Mouse (Mus musculus) B cell, adult 2 months (primary cell): ENCODE results near the gene Gpam.

Source experiments
- DNase-seq, 2 experiments: peaks; one replicate each; pipeline ENCODE4 v3.0.0; 2022

Gene Gpam

DNA sequence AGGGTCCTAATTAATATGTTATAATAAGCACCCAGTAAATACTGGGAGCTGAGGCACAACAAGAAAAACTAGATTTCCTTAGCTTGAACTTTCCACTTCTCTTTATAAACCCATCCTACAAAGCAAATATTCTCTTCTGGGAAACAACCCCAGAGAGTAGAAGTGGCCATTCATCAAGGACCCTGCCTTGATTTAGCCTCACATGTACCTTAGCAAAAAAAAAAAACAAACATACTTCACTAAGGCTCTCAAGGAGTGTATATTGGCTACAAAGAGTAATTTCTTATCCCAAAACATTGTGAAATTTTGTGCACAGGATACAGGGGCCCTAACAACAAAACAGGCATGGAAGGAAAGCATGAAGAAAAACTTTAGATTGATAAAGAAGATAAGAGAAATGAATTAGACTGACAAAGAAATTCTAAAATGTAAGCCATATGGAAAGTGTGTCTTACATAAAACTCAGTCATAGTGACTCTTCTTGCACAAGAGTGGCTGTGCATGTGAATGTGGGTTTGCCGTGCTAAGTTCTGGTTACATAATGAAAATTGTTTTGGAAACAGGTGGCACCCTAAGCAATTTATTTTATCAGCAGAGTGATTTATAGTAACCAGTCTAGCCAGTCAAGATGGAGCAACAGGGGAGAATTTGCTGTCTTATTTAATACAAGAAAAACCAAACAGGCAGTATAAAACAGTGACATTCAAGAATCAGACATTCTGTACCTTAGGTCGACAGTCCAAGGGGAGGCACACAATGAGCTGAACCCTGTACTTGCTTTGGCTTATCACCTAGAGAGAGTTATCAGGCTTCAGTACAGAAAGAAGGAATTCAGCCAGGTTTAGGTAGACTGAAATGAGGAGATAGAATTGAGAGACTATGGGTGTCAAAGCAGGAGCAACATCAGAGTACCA is 26.6 kb downstream of the Gpam start:
- no peak for DNase-seq

DNA sequence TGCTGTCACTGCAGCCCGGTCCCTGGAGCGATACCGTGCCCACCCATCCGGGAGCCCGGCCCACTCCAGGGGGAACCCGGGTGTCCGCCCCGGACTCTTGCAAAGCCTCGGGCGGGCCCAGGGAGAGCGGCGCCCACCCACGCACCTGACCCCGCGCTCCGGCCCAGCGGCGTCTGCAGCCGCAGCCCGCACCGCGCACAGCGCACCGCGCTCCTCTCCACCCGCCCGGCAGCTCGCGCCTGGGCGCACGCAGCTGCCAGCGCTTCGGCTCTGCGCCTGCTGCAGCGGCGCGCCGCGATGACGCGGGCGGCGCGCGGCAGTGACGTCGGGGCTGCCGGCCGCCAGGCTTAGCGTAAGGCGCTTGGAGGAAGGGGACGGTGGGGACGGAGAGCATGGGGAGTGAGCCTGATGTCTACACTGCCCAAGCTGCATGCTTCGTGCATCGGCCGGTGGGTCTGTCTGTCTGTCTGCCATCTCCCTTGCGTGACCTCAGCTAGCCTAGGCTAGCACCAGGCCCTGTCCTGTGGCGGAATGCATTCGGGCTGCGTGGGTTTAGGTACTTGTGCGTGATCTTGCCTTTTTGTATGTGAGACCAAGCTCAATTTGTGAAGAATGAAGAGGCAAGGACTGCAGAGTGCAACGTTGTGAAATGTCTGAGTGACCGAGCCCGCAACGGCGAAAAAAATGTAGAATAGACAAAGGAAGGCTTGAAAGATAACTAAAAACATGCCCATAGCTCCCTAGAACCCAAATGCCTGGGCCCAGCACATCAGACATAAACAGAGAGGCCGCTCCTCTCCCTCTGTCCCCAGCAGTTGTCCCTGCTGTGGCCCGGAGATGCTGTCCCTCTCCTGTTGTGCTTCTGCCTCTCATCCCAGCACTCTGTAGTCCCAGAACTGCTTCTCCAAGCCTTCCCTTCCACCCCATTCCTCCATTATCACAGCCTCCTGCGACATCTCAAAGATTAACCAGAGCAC is 27.6 kb downstream of the Gpam start:
- DNase-seq: peak; percentile 85 to 88

DNA sequence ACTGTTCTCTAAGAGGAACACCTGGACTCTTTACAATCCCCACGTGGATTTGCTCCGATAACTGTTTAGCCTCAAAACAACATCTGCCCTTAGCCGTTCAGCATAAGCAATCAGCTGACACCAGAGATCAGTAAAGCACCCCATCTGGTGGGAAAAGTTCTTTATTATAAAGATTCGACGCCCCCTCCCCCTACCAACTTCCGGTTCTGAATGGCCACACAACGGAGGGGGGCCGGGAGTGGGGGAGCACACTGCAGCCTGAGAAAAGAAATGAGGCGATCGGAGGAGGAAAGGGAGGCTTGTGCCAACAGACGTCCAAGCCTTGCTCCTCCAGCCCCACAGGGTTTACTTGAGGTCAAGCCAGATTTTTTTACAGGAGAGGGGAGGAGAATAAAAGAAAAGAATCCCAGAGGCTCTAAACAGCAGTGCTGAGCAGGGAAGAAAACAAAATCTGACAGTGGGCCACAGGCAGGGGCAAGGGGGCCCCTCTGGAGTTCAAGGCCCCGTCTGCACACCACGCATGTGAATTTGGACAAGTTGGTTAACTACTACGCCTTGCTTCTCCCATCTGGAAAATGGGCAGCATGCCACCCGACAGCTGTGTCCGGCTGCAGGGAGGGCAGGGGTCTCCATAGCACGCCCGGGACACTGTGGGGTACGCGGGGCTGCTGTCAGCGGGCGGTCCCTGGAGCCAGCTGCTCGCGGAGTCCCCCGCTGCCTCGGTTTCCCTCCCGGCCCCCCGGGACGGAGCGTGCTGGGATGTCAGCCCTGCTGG is 28.4 kb downstream of the Gpam start:
- peak; percentile 57 to 64 for DNase-seq

DNA sequence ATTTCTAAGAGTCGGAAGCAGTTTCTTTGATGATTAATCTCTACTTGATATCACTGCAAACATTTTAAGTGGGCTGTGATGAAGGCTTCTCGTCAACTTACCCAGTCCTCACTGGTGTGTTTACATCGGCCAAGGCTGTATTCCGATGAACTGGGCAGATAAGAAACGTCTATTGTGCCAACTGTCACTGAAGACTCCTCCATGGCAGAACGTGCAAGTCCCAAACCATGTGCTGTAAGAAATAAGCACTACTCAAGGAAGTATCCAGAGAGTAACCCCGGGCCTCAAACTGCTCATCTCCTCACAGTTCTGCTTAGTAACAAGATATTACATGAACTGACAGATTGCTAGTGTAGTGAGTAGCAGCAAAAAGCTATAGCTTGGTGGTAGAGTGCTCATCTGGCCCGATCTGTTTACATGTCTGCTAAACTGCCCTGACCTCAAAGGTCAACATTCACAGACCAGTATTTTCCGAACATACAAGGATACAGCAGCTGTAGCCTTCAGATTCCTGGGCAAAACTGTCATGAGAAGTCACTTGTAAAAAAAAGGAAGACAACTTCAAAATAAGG is 29.6 kb downstream of the Gpam start:
- no peak for DNase-seq

DNA sequence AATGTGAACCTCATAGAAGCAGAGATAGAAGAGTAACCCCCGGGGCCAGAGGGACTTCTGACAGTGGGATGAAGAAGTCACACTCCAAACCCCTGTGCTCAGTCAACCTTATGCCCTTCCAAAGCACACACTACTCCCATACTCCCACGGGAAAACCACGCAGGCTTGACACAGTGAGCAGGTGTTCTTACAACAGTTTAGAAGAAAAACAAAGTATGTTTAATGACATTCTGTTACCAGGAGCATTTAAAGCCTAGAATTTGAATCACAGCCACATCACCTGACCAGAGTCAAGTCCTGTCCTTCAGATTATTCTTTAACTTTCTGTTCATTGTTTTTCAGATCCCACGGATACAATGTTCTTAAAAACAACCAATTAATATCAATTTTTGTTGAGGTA is 30.4 kb downstream of the Gpam start:
- no peak for DNase-seq

DNA sequence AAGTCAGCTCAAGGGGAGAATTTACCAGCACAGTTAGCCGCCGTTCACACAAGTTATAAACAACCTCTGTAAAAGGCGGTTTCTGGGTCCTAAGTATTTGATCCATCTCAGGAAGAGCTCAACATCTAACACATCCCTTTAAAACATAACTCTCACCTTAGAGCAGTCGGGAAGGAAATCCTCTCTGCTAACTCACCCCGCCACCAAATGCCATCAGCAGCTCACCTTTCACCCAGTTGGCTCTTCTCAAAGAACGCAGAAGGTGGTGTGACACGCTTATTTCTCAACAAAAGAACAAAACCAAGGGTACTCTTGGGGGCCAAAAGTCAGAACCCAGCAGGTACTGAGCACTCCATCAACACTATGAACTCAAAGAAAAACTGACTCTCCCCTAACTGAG is 31.5 kb downstream of the Gpam start:
- DNase-seq: no peak

DNA sequence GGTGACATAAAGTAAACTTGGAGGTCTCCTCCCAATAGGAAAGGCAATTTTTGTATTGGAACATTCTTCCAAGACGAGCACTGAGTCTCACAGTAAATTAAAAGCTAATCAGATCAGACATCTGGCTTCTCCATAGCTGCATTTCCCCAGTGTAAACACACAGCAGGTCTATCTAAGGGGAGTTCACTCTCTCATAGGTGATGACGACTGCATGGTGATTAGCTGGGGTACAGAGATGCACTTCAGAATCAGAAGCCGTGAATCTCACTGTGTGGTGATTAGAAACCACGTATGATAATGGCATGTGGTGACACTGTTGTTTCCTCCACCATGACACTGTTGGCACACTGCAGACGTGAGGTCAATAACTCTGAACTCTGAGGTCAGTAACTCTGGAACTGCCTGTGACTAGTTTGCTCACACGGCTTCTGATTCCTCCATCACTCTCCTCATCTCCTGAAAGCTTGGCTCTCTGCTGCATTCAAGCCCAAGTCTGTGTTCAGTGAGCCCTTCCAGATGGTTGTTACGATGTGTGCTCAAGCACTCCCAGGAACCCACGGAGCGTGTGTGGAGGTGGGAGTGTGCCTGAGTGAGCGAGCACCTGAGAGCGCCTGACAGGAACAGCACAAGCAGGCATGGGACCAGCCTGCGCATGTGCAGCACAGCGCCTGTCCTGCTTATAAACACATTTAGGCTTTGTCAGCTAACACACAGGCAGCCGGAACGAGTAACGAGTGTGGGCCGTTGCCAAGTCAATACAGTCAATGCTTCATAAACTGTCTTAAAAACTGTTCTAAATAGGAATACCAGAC is 35.2 kb downstream of the Gpam start:
- no peak for DNase-seq

DNA sequence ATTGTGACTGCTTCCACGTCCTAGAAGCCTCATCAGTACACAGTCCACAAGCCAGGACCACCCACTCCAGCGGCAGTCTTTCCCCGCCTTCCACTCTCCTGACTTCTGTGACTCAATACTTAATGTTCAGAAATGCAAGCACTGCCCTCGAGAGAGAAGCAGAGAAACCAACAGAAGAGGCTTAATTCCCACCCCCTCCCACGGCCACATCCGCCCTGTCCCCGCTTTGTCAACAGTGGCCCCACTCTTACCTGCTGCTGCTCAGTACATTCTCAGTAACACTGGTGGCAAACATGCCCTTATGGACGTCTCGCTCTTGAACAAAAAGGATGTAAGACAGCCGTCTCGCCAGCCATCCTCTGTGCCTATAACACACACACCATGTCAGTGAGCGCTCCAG is 36.2 kb downstream of the Gpam start:
- no peak for DNase-seq

DNA sequence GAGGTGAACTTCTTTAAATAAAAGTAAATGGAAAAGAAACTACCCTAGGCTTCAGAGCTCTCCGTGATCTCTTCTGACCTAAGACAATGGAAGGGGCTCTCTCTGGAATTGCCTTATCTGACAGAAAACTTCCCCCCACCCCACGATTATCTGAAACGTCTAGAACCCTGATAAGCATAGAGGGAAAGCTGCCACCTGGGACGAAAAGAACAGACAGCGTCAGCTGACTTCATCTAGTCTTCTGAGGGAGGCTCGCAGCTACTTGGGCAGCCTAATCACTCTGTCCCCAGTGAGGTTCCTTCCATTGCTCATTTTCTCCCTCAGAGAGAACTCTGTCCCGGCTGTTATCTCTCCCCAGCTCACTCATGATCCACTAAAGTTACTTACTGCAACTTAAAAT is 36.9 kb downstream of the Gpam start:
- DNase-seq: no peak

DNA sequence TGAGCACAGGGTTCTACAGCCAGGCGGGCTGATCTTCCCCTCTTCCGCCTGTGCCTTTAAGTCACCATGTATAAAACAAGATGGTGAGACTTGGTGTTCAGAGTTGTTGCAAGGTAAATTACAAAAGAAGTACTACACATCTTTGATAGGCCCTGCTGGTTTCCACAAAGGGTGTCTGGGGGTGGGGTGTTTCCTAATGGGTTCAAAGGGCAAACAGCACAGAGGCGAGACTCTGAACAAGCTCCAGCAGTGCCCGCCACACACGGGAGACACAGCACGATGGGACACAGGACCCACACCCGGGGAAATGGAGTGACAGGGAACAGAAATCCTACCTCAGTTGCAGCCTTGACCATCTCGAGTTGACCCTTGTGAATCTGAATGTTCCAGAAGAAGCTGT is 39.3 kb downstream of the Gpam start:
- no peak for DNase-seq

DNA sequence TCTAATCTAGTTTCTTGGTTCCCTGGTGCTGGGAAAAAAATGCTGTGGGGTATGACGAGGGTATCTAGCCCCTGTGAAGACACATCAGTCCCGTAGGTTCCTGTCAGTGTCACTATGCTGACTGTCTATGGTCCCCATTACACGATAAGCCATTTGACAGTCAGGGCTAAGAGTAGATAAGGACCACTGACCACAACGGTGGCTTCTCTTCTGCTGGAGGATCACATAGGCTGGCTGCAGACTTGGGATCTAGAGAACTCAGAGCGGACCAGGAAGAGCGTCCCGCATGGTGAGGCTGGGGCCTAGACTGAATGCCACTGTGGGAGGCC is 41.2 kb downstream of the Gpam start:
- DNase-seq: no peak

DNA sequence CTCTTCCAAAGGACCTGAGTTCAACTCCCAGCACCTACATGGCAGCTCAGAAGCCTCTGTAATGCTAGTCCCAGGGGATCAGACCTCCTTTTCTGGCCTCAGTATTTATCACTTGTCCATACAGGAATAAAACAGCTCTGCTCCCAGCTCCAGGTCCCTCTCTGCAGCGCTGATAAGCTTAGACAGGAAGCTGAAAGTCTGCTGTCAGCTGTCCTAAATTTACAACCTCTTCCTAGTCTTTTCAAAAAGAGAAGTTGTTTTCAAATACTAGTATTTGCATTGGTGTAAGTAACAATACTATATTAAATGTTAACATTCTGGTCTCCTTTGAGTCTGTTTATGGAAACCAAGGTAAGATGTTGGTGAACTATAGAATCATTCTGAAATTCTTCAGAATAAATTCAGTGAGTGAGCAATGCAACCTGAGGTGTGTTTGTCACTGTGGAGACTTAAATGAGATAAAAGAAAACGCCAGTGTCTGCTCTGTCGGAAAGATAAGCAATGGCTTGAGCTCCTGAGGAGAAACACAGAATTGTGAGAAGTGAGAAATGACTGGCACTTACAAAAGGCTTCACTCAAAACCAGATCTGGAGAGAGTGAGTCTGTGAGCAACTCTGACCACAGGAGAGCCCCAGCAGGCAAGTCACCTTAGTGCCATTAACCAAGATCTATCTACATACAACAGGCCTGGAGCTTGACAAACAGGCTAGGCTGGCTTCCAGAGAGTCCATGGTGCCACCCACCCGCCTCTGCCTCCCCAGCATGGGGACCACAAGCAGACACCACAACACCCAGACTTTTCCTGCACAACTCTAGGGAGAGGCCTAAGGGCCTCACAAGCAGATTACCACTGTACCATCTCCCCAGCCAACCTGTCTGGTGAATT is 41.8 kb downstream of the Gpam start:
- DNase-seq: no peak

DNA sequence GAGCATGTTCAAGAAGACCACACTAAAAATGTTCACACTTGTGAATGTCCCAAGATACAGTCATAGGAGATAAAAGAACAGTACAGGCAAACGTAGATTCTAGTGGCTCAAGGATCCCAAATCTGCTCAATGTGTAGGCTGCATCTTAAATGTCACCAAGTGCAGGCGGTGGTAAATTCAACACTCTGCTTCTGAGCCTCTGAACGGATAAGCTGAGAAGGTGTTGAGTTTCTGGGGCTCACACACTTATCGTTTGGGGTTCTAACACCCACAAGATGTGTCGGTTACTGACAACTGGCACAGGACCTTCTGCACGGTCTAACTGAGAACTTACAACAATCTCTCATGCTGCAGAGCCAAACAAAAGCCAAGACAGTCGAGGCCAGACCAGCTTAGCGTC is 50.2 kb downstream of the Gpam start:
- DNase-seq: no peak

DNA sequence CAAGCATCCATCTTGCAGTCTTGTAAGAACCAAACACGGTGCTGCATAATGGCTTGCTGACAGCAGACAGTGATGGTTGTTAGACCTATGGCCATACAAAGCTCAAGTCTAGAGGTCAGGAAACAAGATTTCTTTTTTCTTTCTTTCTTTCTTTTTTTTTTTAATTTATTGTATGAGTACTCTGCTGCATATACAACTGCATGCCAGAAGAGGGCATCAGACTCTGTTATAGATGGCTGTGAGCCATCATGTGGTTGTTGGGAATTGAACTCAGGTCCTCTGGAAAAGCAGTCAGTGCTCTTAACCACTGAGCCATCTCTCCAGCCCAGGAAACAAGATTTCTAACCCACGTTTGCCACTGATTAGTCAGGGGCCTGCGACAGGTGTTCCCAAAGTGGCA is 54.0 kb downstream of the Gpam start:
- no peak for DNase-seq

DNA sequence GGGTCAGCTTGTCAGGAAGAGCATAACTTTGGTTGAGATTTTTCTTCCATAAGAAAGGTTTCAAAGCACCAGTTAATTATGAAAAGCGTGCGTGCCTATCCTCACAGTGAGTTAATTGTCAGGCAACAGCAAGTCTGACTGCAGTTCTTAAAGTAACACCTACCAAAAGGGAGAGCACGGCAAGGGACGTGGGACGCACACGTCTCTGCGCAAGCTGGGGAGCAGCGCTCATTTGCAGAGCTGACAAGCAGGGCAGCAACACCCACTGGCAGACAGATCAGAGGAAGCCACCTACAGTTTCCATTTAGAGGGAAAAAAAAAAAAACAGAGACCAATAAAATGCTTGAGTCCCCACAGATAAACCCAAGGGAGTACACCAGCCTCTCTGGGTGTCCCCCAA is 58.0 kb downstream of the Gpam start:
- no peak for DNase-seq

DNA sequence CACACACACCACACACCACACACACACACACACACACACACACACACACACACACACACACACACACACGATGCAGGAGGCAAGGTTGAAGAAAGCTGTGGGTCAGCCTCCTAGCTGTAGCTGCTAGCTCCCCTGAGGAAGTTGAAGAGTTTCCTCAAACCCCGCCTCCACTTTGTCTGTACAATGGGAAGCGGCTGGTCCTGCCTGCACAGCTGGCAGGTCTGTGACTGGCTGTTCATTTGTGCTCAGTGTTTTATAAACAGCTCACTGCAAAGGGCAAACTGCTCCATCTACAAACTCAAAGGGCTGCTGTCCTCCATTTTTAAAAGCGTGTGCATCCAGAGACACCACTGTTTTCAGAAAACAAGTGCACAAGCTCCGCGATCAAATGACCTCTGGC is 63.8 kb downstream of the Gpam start:
- no peak for DNase-seq

DNA sequence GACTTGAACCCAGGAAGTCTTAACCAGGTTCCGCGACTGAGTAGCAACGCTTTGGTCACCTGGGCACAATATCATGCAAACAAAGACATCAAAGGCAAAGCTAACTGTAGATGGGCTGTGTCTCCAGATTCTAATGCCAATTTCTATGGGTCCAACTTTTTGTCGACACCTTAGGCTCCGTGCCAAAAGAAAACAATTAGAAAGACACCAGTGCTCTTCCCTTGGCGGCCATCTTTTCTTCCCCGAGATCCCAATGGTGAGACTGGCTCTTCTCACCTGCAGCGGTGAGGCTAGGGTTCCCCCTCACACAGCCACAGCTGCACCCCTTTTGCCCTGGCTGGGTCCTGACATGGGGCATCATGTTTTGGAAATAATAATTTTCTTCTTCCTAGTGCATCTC is 64.5 kb downstream of the Gpam start:
- no peak for DNase-seq

DNA sequence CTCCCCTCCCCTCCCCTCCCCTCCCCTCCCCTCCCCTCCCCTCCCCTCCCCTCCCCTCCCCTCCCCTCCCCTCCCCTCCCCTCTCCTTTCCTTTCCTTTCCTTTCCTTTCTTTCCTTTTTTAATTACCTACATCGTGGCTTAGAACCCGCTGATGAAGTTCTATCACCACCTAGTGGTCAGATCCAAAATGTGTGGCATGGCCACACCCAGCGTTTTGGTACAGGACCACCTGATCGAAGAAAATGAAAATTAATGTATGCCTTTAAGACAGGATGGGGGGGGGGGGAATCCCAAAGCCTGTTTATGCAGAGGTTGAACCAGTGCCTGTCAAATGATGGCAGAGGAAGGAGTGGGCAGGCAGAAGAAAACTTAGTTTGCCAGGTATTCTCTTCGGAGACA is 65.1 kb downstream of the Gpam start:
- DNase-seq: peak; percentile 51 to 56

DNA sequence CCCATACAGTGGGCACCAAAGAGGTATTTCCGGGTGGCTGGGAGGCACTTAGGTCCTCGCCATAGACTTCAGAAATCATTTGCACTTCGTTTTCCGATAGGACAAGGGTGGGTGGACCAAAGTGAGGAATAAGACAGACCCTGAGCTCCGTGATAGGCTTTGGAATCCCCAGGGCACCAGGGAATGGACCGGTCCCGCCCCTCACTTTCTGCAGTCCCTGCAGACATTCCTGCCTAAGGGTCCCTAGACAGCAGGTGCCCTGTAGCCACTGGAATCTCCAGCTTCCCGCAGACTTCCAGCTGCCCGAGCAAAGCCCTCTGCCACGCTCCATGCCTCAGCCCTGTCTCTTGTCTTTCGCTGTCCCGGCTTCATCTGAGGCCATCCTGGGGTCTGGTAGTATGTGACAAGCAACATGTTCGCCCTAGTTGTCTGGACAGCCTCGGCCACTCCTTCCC is 65.6 kb downstream of the Gpam start:
- peak; percentile 2 to 11 for DNase-seq

DNA sequence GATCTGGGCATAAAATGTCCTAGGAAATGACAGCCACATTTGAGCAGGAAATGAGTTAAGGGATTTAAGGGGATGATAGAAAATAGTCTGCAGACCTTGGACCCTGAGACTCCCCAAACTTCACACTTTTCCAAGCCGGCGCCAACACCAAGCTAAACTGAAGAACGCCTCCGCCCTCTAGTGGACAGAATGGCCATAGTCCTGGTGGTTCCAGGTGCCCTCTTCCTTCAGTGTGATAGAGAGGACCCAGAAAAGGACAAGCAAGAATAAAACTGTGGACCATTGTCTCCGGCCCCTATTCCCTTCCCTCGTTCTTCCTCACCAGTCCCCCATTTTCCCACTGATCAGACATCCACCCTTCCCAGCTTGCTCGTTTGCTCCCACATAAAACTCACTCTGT is 66.1 kb downstream of the Gpam start:
- peak; percentile 62 to 67 for DNase-seq

DNA sequence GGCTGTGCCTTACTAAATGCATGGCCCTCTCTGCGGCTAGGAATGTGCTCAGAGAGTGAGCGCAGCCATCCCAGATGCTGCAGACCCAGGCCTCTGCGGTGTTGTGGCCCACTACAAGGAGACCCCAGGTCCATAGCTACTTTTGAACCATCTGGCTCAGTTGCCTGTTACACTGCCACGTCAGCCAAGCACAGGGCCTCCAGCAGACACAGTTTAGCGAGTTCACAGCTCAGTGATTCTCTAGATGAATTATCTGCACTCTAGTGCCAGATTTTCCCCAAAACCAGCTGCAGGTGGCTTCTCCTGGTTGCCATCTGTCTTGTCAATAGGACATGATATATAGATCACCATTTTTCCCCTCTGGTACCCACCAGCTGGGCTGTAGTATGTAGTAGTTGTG is 69.6 kb downstream of the Gpam start:
- no peak for DNase-seq
